Mouse (Mus musculus) forebrain, embryonic 10.5 days (tissue): ENCODE results near the gene Tmem59. TPM values are rescaled to one million over a fixed set of nuclear protein-coding genes. Genes with fewer than 3 reads are reported as not detected.

Experiments
- polyA plus RNA-seq: library from polyadenylated mRNA; unstranded; fragments of >200 nt; fragmentation: Nextera tagmentation; extraction: Ambion mirVana; gene quantifications from 2 replicates; pipeline ENCODE4 v1.2.1, GENCODE M21; 2016

Tmem59 gene
- polyA plus RNA-seq, 1 experiment from 2014 or later, result 249 TPM

Other genes with a start within 250 kb of the Tmem59 start
- gene Mrpl37, start 111.5 kb upstream of the Tmem59 start, polyA plus RNA-seq, result 131 and 132 TPM in 2 replicates
- 8.9 and 11.3 TPM in 2 replicates for gene Cyb5rl, start 111.4 kb upstream of the Tmem59 start, polyA plus RNA-seq
- 0.06 TPM in 1 of 2 replicates, not detected in the other for gene Cdcp2, start 81.5 kb upstream of the Tmem59 start, polyA plus RNA-seq
- gene Tceanc2, start 717 bp downstream of the Tmem59 start, polyA plus RNA-seq, result 21.4 and 33.5 TPM in 2 replicates
- not detected in 2 replicates for gene Ldlrad1, start 30.8 kb downstream of the Tmem59 start, polyA plus RNA-seq
- gene Lrrc42, start 75.1 kb downstream of the Tmem59 start, polyA plus RNA-seq, result 89.5 and 95.6 TPM in 2 replicates
- 20.6 and 23.2 TPM in 2 replicates for gene Hspb11, start 75.2 kb downstream of the Tmem59 start, polyA plus RNA-seq
- not detected in 2 replicates for gene Dio1, start 128.8 kb downstream of the Tmem59 start, polyA plus RNA-seq
- gene Yipf1, start 136.0 kb downstream of the Tmem59 start, polyA plus RNA-seq, result 37.1 and 38.8 TPM in 2 replicates
- gene Ndc1, start 189.4 kb downstream of the Tmem59 start, polyA plus RNA-seq, result 55.3 and 62.2 TPM in 2 replicates